Mouse (Mus musculus): ENCODE measurements around the gene Tyw1.
A peak's percentile ranks its signal among the peaks of the same experiment; 100 is the strongest.

Gene Tyw1

GRCm38 (mm10) chr5:130264433-130265005 is 9.1 kb downstream of the Tyw1 start:
- DNase-seq (ENCODE audit: low read depth) = no peak

DNA sequence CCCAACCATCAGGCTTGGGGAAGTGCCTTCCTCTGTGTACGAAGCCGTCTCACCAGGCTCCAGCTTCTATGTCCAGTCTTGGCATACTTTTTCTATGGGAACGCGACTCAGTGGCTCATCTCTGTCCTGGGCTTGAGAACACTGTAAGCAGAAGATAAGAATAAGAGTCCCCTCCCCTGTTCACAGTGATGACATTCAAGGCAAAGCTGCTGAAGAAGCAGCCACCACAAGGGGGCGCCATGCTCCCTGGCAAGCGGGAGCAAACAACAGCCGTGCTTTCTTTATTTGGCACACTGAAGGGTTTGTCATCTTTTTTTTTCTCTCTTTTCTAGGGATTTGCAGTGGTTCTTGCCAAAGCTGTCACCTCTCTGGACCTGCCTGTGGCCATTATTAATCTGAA is 11.2 kb downstream of the Tyw1 start:
- DNase-seq (ENCODE audit: low read depth) = peak; percentile 42

GRCm38 (mm10) chr5:130267316-130267715 is 11.9 kb downstream of the Tyw1 start:
- peak; percentile 65 for DNase-seq (ENCODE audit: low read depth)

- no peak for DNase-seq (ENCODE audit: low read depth)
These were observed 13.6 kb downstream of the Tyw1 start for GRCm38 (mm10) chr5:130268976-130269375.

- no peak for DNase-seq (ENCODE audit: low read depth)
These were observed 16.9 kb downstream of the Tyw1 start for GRCm38 (mm10) chr5:130272344-130272743.

DNA sequence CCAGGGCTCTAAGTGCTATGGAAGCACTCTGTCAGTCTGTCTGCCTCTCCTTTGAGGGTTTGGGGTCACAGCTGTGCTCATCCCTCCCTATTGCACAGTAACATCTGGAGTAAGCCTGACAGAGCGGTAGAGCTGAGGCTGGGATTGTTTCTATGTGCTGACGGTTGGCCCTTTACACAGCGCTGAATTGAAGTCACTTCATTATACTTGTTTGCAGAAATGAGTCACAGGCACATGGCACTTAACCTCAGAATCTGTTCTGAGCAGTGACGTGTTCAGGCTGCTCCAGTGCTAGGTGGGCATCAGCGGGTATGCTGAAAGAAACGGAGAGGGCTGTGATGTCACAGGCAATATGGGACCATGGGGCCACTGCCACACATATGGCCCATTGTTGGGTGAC is 17.6 kb downstream of the Tyw1 start:
- no peak for DNase-seq (ENCODE audit: low read depth)

GRCm38 (mm10) chr5:130275509-130275908 is 20.1 kb downstream of the Tyw1 start:
- DNase-seq (ENCODE audit: low read depth) = peak; percentile 73

GRCm38 (mm10) chr5:130278011-130278472 is 22.6 kb downstream of the Tyw1 start:
- DNase-seq (ENCODE audit: low read depth) = no peak

DNA sequence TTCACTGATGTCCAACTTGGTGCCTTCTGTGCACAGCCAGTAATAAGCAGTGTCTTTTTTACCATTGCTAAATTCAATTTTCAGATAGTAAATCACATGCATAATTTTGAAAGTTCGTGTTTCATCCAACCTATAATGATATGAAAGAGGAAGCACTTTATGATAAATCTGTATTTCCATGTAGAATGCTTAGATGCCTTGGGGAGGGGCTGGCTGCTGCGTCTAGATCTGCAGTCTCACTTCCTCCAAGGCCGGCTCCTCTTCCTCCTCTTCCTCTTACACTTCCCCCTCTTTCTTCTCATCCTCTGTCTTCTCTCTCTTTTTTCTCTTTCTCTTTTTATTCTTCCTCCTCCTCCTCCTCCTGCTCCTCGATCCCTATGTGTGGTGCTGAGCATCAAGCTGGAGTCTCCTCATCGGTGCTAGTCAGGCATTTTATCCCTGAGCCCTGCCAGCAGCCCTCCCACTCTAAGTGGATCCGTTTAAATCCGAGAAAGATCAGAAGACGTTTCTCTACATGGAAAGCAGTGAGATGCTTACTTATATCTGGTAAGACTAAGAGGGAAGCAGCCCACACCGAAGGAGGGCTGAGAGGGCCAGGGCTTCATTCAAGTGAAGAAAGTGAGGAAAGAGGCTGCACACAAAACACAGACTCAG is 27.8 kb downstream of the Tyw1 start:
- no peak for DNase-seq (ENCODE audit: low read depth)

DNA sequence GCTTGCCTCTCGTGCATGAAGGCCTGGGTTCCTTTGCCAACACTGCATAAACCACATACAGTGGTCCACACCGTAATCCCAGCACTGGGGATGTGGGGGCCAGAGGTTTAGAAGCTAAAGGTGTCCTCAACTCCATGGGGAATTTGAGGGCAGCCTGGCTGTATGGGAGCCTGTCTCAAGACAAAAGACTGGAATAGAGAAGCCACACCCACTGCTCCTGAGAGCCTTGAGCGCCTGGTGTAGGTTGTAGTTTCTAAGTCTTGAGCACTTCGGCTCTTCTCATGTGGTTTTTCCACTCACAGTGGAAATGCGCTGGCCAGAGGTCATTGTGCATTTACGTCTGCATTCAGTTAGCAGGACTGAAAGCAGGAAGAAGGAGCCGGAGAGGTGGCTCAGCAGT is 32.7 kb downstream of the Tyw1 start:
- no peak for DNase-seq (ENCODE audit: low read depth)

DNA sequence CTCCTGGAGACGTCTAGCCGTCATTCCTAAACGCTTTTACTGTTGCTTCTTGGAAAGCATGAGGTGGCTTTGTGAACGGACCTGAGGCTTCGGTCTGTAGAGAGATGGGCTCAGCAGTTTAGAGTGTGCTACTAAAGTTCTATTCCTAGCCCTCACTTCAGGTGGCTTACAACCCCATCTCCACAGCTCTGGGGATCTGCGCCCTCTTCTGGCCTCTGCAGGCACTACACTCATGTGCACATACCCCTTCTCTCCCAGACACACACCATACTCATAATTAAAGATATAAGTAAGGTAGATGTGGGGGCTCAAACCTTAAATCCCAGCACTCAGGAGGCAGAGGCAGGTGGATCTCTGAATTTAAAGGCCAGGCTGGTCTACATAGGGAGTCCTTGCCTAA is 34.8 kb downstream of the Tyw1 start:
- no peak for DNase-seq (ENCODE audit: low read depth)

DNA sequence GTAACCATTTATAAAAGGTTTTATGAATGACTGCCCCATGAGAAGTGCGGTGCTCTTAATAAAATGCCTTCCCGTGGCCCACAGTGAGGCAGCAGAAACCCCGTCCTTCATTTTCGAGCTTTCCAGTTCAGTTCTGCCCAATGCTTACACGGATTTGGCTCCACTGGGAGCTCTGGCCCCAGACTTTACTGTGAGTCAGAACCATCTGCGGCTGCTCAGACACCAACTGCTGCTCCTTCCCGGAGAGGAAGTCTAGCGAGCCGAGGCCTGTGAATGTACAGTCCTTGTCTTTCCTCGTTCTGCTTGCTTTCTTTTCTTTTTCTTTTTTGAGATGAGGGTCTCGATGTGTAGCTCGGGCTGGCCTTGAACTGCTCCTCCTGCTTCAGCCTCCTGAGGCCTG is 35.4 kb downstream of the Tyw1 start:
- no peak for DNase-seq (ENCODE audit: low read depth)

GRCm38 (mm10) chr5:130292976-130293375 is 37.6 kb downstream of the Tyw1 start:
- DNase-seq (ENCODE audit: low read depth) = no peak

DNA sequence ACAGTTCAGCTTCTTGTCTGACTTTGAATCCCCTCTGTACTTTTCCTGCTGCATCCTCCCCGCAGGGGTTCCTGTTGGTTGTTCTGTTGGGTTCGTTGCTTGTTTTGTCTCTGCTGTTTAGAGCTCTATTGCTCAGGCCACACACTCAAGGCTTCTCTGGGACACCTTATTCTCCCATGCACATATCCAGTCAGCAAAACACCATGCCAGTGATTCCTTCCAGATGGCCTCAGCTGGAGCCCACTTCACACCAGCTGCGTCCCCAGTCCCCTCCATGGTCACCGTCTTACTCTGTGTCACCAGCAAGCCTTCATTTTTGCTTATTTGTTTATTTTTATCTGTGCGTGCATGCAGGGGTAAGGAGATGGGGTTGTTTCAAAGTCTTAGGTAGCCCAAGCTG is 38.5 kb downstream of the Tyw1 start:
- no peak for DNase-seq (ENCODE audit: low read depth)

DNA sequence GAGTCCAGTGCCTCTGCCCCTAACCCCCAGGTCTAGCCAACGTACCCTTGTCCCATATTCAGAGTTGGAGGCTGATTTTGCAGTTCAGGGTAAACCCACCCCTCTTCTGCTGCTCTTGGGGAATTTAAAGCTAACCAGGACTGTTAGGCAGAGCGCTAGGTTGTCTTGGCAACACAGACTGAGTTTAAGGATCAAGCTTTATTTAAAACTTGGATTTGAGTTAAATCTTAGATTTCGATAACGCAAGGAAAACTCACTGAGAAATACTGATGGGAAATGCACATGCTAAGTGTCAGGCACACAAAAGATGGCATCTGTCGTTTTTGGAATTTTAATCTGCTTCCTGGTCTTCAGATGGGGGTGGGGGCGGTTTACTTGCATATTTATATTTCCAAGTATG is 39.2 kb downstream of the Tyw1 start:
- DNase-seq (ENCODE audit: low read depth) = no peak

DNA sequence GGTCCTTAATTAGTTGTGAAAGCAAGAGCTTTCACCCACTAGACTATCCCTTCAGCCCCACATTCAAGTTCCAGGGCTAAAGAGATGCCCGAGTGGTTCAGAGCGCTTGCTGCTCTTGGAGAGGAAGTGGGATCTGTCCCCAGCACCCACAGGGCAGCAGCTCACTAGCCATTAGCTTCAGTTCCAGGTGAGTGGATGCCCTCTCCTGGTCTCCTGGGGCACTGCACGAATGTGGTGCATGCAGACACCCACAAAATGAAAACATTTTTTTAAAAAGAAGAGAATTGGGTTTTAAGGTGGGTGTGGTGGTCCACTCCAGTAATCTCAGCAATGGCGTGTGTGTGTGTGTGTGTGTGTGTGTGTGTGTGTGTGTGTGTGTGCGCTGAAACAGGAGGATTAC is 40.7 kb downstream of the Tyw1 start:
- no peak for DNase-seq (ENCODE audit: low read depth)

- DNase-seq (ENCODE audit: low read depth) = no peak
These were observed 43.5 kb downstream of the Tyw1 start for GRCm38 (mm10) chr5:130298831-130299460.

- DNase-seq (ENCODE audit: low read depth) = no peak
These were observed 44.1 kb downstream of the Tyw1 start for GRCm38 (mm10) chr5:130299526-130299925.

DNA sequence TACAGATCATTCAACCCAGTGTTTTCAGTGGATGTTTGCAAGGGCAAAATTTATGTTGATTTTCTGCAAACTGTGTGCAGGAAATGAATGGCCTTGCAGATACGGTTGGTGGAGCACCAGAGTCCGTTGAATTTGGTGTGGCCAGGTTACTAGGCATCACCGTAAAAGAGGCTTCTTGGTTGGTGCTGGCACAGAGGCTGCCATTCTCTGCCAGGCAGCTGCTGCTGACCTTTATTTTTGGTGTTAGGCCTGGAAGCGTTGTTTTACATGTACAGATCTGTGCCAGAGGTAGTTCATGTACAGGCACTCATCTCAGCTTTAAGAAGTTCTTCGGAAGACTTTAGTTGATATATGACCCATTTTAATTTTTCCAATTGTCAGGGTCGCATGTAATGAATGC is 48.2 kb downstream of the Tyw1 start:
- DNase-seq (ENCODE audit: low read depth) = no peak

DNA sequence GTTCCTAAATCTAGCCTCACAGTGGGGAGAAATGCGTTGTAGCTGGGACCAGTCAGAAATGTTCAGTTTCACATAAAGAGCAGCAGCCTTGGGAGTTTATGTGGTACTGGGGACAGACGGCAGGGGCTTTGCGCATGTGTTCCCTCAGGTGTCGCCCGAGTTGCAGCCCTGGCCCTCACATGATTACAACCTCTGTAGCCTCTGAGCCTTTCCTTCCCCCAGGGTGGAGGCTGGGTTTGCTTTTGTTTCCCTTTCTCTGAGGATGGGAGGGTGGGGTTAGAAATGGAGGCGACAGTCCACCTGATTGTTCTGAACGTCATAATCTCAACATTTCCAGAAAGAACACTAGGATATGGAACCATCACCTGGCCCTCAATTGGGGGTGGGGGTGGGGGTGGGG is 52.5 kb downstream of the Tyw1 start:
- DNase-seq (ENCODE audit: low read depth) = no peak

DNA sequence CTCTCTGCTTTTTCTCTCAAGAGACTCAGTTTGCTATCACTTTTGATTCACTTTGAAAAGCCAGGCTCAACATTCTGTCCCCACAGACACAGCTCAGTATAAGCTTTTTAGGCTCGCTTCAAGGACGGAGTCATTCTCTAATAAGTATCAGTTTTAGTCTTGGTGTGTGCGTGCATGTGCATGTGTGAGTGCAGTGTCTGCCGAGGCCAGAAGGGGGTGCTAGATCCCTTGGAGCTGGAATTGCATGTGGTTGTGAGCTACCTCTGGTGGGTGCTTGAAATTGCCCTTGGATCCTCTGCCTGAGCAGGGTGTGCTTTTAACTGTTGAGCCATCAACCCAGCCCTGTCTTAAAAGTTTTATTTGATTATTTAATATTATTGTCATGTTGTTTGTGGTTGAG is 54.7 kb downstream of the Tyw1 start:
- DNase-seq (ENCODE audit: low read depth) = no peak

- DNase-seq (ENCODE audit: low read depth) = no peak
These were observed 55.4 kb downstream of the Tyw1 start for GRCm38 (mm10) chr5:130310827-130311226.

- DNase-seq (ENCODE audit: low read depth) = no peak
These were observed 58.1 kb downstream of the Tyw1 start for GRCm38 (mm10) chr5:130313488-130313887.

- peak; percentile 27 for DNase-seq (ENCODE audit: low read depth)
These were observed 59.5 kb downstream of the Tyw1 start for GRCm38 (mm10) chr5:130314926-130315325.

Measured in NIH3T3 (cell line).